Mouse (Mus musculus) left cerebral cortex, postnatal 14 days (tissue): ENCODE measurements at regions not wholly inside any gene's neighbourhood (a gene's known extent, or its start where the extent isn't known, plus 50 kb on each side); places are given as distances from the start of the nearest gene placed in this dataset.
"Not testable (repeated sequence)": the region's sequence is repeated elsewhere in the genome, so short reads cannot be mapped to it uniquely, and the experiment has no call there.

ENCODE experiments used
- DNase-seq, 2 experiments: peaks; one replicate each; pipeline ENCODE4 v3.0.0; 2021 to 2022; ENCODE audit warnings: low spot score in 2 of 2, mixed read lengths in 1 of 2
- intact Hi-C: fragments of 180-260 bp; cut with DNase I; formaldehyde crosslinking; loops from one replicate; pipeline ENCODE4 v1.15.1; 2025

- intact Hi-C loops, result no loop called here
Observed at GRCm38 (mm10) chr5:60966939-60967338, 841.7 kb upstream of the G6pd2 start.

GRCm38 (mm10) chr5:60969470-60969869, 839.1 kb upstream of the G6pd2 start:
- intact Hi-C loops, result no loop called here

More at GRCm38 (mm10) chr5:60966939-60967338, 841.7 kb upstream of the G6pd2 start:
- no peak for DNase-seq

DNA sequence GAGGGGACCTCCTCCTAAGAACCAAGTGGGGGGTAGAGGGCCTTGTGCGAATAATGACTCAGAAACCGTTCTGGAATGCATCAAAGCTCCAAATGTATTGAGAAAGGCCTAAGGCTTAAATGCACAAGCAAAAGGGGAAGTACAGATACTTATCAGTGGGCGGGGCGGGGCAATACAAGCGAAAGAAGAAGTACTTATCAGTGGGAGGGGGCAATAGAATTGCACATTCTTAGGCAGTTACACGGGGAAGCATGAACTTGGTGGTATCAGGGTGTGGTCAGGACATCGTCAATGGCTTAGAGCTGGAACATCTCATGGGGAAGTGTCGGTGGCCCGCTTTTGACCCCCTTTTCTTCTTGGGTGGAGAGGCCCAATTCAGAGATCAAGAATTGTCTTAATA, 829.9 kb upstream of the G6pd2 start:
- intact Hi-C loops, result no loop called here
- no peak for DNase-seq

More at GRCm38 (mm10) chr5:60969470-60969869, 839.1 kb upstream of the G6pd2 start:
- no peak for DNase-seq

- intact Hi-C loops, result no loop called here
- no peak for DNase-seq
Observed at GRCm38 (mm10) chr5:60988313-60988712, 820.3 kb upstream of the G6pd2 start.

DNA sequence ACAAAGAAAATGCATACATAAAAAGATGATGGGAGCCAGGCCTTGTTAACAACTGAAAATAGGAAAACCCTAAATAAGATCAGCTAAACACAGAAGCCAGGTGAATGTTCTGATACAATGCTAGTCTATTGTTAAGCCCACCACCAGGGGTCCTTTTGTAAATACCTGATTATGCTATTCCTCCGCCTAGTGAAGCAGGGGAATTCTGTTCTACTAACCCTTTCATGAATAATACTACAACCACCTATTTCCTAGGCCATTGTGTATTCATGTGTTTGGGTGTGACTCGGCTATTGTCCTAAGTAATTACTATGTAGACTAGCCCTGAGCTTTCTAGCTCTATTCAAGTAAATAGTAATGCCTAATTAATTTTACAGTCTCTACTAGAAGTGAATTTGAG, 819.3 kb upstream of the G6pd2 start:
- intact Hi-C loops, DNase-seq: not testable (repeated sequence)

GRCm38 (mm10) chr5:60994761-60995523, 813.7 kb upstream of the G6pd2 start:
- no peak for DNase-seq
- intact Hi-C loops, result no loop called here

DNA sequence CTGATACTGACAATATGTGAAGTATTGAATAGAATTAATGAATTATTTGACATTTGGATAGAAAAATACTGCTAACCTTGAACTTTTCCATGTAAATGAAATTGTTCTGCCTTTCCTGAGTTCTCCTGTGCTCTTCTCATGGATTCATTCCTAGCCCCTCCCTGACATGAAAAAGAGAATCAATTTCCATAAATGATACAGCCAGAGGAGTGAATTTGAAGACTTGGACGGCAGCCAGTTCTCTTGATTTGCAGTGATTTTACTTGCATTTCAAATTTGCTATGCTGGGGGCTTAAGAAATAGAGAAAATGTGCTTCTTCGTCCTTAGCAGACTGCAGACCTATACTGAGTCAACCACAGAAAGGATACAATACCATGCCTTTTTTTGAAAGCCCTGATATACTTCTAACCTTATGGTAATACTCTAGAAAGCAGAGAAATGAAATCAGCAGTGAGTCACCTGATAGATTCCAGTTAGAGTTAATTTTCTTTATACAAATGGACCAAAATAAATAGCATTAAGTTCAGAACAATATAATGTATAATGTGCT, 773.0 kb upstream of the G6pd2 start:
- intact Hi-C loops, result no loop called here
- DNase-seq, result peak; percentile 6 to 58
